Mouse (Mus musculus) lung, postnatal 4 days (tissue): ENCODE measurements at regions not wholly inside any gene's neighbourhood (a gene's known extent, or its start where the extent isn't known, plus 50 kb on each side); places are given as distances from the start of the nearest gene placed in this dataset.

Source experiments
- DNase-seq, 2 experiments: peaks; one replicate each; pipeline ENCODE4 v3.0.0; 2021

- DNase-seq, result no peak
Measured at GRCm38 (mm10) chr9:23911851-23912250, 185.9 kb upstream of the Npsr1 start.

GRCm38 (mm10) chr9:23917345-23917744 is 180.5 kb upstream of the Npsr1 start:
- DNase-seq, result no peak

GRCm38 (mm10) chr9:23919191-23919904 is 178.4 kb upstream of the Npsr1 start:
- no peak for DNase-seq

- DNase-seq, result no peak
Measured at GRCm38 (mm10) chr9:23932185-23932584, 165.6 kb upstream of the Npsr1 start.

- DNase-seq, result no peak
Measured at GRCm38 (mm10) chr9:23934282-23934681, 163.5 kb upstream of the Npsr1 start.

- no peak for DNase-seq
Measured at GRCm38 (mm10) chr9:23952543-23952942, 145.3 kb upstream of the Npsr1 start.

- DNase-seq, result peak; percentile 6 to 27
Measured at GRCm38 (mm10) chr9:23956593-23956992, 141.2 kb upstream of the Npsr1 start.

GRCm38 (mm10) chr9:23969736-23970135 is 128.1 kb upstream of the Npsr1 start:
- DNase-seq, result no peak

- DNase-seq, result no peak
Measured at GRCm38 (mm10) chr9:23973206-23973605, 124.6 kb upstream of the Npsr1 start.

GRCm38 (mm10) chr9:23977574-23977973 is 120.2 kb upstream of the Npsr1 start:
- DNase-seq, result no peak

GRCm38 (mm10) chr9:24006353-24006752 is 91.4 kb upstream of the Npsr1 start:
- no peak for DNase-seq

- no peak for DNase-seq
Measured at GRCm38 (mm10) chr9:24038274-24038673, 59.5 kb upstream of the Npsr1 start.
